In genomic region chr5:74492705-74493104, GRCm38 (mm10) we compare ENCODE assay signal across 14 mouse cellular contexts.
"Had no signal": no experiment of that assay in that cellular context is flagged by ENCODE, and none has a peak within 500 bp of the region (broad histone marks: within the 10 kb centered on the region; RNA-seq: fewer than 3 reads in every experiment).

No protein-coding gene starts in this region.

- H3K4me3 ChIP-seq: layer of hippocampus, adult 2 months; left cerebral cortex, adult 2 months; liver, embryonic 13.5 days; midbrain, embryonic 15.5 days had no signal

- H3K9ac ChIP-seq: liver, embryonic 13.5 days; midbrain, embryonic 15.5 days had no signal

- ATAC-seq: midbrain, embryonic 15.5 days had no signal

- H3K36me3 ChIP-seq: liver, embryonic 13.5 days; midbrain, embryonic 15.5 days had no signal

- H3K27ac ChIP-seq: kidney, postnatal 0 days; layer of hippocampus, adult 2 months; left cerebral cortex, adult 2 months; liver, embryonic 13.5 days; midbrain, embryonic 15.5 days; stomach, postnatal 0 days had no signal

- H3K27me3 ChIP-seq: liver, embryonic 13.5 days; midbrain, embryonic 15.5 days had no signal

- DNase-seq: kidney, postnatal 25 days; layer of hippocampus, adult 9-11 months; liver, embryonic 13.5 days; lung, adult 2 months; lung, postnatal 14 days; lung, postnatal 4 days; thymus, adult 2 months; thymus, postnatal 14 days; thymus, postnatal 4 days had no signal

- H3K4me1 ChIP-seq: liver, embryonic 13.5 days; midbrain, embryonic 15.5 days had no signal
